Mouse (Mus musculus) adrenal gland, adult 2 months (tissue): ENCODE data around the gene Btn2a2. TPM values are rescaled to one million over a fixed set of nuclear protein-coding genes. Genes with fewer than 3 reads are reported as not detected.

Experiments used
- microRNA-seq, 2 experiments: library from miRNA; unstranded; fragments of <30 nt; microRNA quantifications; one replicate each; pipeline ENCODE4 v1.2.0; 2021
- polyA plus RNA-seq: library from polyadenylated mRNA; depleted of rRNA; stranded (reverse); fragments of >200 nt; gene quantifications from 2 replicates; pipeline ENCODE4 v1.2.3, GENCODE M21; 2012; rRNA removed
- total RNA-seq, 2 experiments: library from RNA; stranded (reverse); gene quantifications; 2 replicates each; pipeline ENCODE4 v1.2.3; 2021

Btn2a2 gene
- total and polyA plus RNA-seq, 3 experiments = not detected

Small RNA genes lying within 50 kb of the gene (microRNA-seq; reads per million reads assigned to microRNA genes)
- 0 reads per million in 2 experiments for gene Gm44297
- 0 to 1.7 reads per million in 2 experiments for gene n-TStga1

Other genes with a start within 250 kb of the Btn2a2 start
- not detected for gene Vmn1r223, start 241.7 kb downstream of the Btn2a2 start, total RNA-seq
- not detected in 2 replicates for gene Vmn1r223, start 241.7 kb downstream of the Btn2a2 start, polyA plus RNA-seq
- gene Zfp322a, start 119.6 kb downstream of the Btn2a2 start, total RNA-seq = 10 to 100 TPM; 16.3 to 20.7 TPM
- 0.40 and 0.53 TPM in 2 replicates for gene Zfp322a, start 119.6 kb downstream of the Btn2a2 start, polyA plus RNA-seq
- 1 to 10 TPM; 7.0 to 8.5 TPM for gene Abt1, start 65.0 kb downstream of the Btn2a2 start, total RNA-seq
- gene Abt1, start 65.0 kb downstream of the Btn2a2 start, polyA plus RNA-seq = 1.1 TPM in 2 replicates
- not detected for gene Btn1a1, start 23.0 kb downstream of the Btn2a2 start, total RNA-seq
- gene Btn1a1, start 23.0 kb downstream of the Btn2a2 start, polyA plus RNA-seq = not detected in 2 replicates
- 100 to 1,000 TPM; 338 to 400 TPM for gene Hist1h4h, start 42.2 kb upstream of the Btn2a2 start, total RNA-seq
- 20.2 and 33.8 TPM in 2 replicates for gene Hist1h4h, start 42.2 kb upstream of the Btn2a2 start, polyA plus RNA-seq
- 10 to 100 TPM; 17.9 to 20.0 TPM for gene Hist1h2af, start 45.0 kb upstream of the Btn2a2 start, total RNA-seq
- 24.9 and 66.0 TPM in 2 replicates for gene Hist1h2af, start 45.0 kb upstream of the Btn2a2 start, polyA plus RNA-seq
- 1 to 10 TPM; 2.2 to 7.1 TPM for gene Hist1h3g, start 46.6 kb upstream of the Btn2a2 start, total RNA-seq
- gene Hist1h3g, start 46.6 kb upstream of the Btn2a2 start, polyA plus RNA-seq = 3.2 and 3.5 TPM in 2 replicates
- 1 to 10 TPM; 3.0 to 3.2 TPM for gene Hist1h2bh, start 54.5 kb upstream of the Btn2a2 start, total RNA-seq
- 1.2 and 1.5 TPM in 2 replicates for gene Hist1h2bh, start 54.5 kb upstream of the Btn2a2 start, polyA plus RNA-seq
- 10 to 100 TPM; 16.8 to 18.0 TPM for gene Hist1h3f, start 55.2 kb upstream of the Btn2a2 start, total RNA-seq
- gene Hist1h3f, start 55.2 kb upstream of the Btn2a2 start, polyA plus RNA-seq = 3.0 and 3.1 TPM in 2 replicates
- 10 to 100 TPM; 37.2 to 51.6 TPM for gene Hist1h4f, start 62.8 kb upstream of the Btn2a2 start, total RNA-seq
- 0.40 and 2.2 TPM in 2 replicates for gene Hist1h4f, start 62.8 kb upstream of the Btn2a2 start, polyA plus RNA-seq
- gene Hist1h1d, start 64.4 kb upstream of the Btn2a2 start, total RNA-seq = 1 to 10 TPM; 2.4 to 3.4 TPM
- gene Hist1h1d, start 64.4 kb upstream of the Btn2a2 start, polyA plus RNA-seq = not detected in 2 replicates
- 10 to 100 TPM; 41.4 to 51.2 TPM for gene Hist1h3e, start 73.5 kb upstream of the Btn2a2 start, total RNA-seq
- 12.8 and 14.0 TPM in 2 replicates for gene Hist1h3e, start 73.5 kb upstream of the Btn2a2 start, polyA plus RNA-seq
- gene Hist1h2ae, start 82.4 kb upstream of the Btn2a2 start, total RNA-seq = 1 to 10 TPM; 2.7 to 4.9 TPM
- gene Hist1h2ae, start 82.4 kb upstream of the Btn2a2 start, polyA plus RNA-seq = 0.90 and 3.7 TPM in 2 replicates
- gene Hist1h2bg, start 82.5 kb upstream of the Btn2a2 start, total RNA-seq = 10 to 100 TPM; 41.1 to 60.2 TPM
- gene Hist1h2bg, start 82.5 kb upstream of the Btn2a2 start, polyA plus RNA-seq = 25.3 and 27.0 TPM in 2 replicates
- gene Hist1h2bf, start 85.3 kb upstream of the Btn2a2 start, total RNA-seq = 10 to 100 TPM; 17.9 to 21.6 TPM
- gene Hist1h2bf, start 85.3 kb upstream of the Btn2a2 start, polyA plus RNA-seq = 0.80 and 5.5 TPM in 2 replicates
- 1 to 10 TPM; 2.9 to 6.4 TPM for gene Hist1h2ad, start 85.5 kb upstream of the Btn2a2 start, total RNA-seq
- 2.5 and 3.2 TPM in 2 replicates for gene Hist1h2ad, start 85.5 kb upstream of the Btn2a2 start, polyA plus RNA-seq
- gene Hist1h3d, start 86.9 kb upstream of the Btn2a2 start, total RNA-seq = 1 to 10 TPM; 3.7 to 6.5 TPM
- gene Hist1h3d, start 86.9 kb upstream of the Btn2a2 start, polyA plus RNA-seq = 3.7 TPM in 2 replicates
- 100 to 1,000 TPM; 118 to 129 TPM for gene Hist1h4d, start 92.7 kb upstream of the Btn2a2 start, total RNA-seq
- gene Hist1h4d, start 92.7 kb upstream of the Btn2a2 start, polyA plus RNA-seq = 2.6 and 2.7 TPM in 2 replicates
- gene Hist1h2be, start 132.3 kb upstream of the Btn2a2 start, total RNA-seq = 10 to 100 TPM; 11.3 to 14.8 TPM
- 1.7 and 2.0 TPM in 2 replicates for gene Hist1h2be, start 132.3 kb upstream of the Btn2a2 start, polyA plus RNA-seq
- 10 to 100 TPM; 44.2 to 71.4 TPM for gene Hist1h1e, start 133.7 kb upstream of the Btn2a2 start, total RNA-seq
- gene Hist1h1e, start 133.7 kb upstream of the Btn2a2 start, polyA plus RNA-seq = 1.0 and 1.2 TPM in 2 replicates
- gene Hist1h2ac, start 195.1 kb upstream of the Btn2a2 start, total RNA-seq = 1 to 10 TPM; 2.0 to 2.5 TPM
- 0.34 and 0.87 TPM in 2 replicates for gene Hist1h2ac, start 195.1 kb upstream of the Btn2a2 start, polyA plus RNA-seq
- gene Hist1h2bc, start 195.3 kb upstream of the Btn2a2 start, total RNA-seq = 100 to 1,000 TPM; 143 to 210 TPM
- gene Hist1h2bc, start 195.3 kb upstream of the Btn2a2 start, polyA plus RNA-seq = 308 and 343 TPM in 2 replicates
- gene Hist1h1t, start 207.0 kb upstream of the Btn2a2 start, total RNA-seq = not detected
- not detected in 2 replicates for gene Hist1h1t, start 207.0 kb upstream of the Btn2a2 start, polyA plus RNA-seq
- 10 to 100 TPM; 70.2 to 84.7 TPM for gene Hist1h4c, start 209.6 kb upstream of the Btn2a2 start, total RNA-seq
- gene Hist1h4c, start 209.6 kb upstream of the Btn2a2 start, polyA plus RNA-seq = 1.7 and 2.8 TPM in 2 replicates
- gene Hfe, start 222.0 kb upstream of the Btn2a2 start, total RNA-seq = 10 to 100 TPM; 22.3 to 33.0 TPM
- gene Hfe, start 222.0 kb upstream of the Btn2a2 start, polyA plus RNA-seq = 27.9 and 30.3 TPM in 2 replicates
- 100 to 1,000 TPM; 168 to 270 TPM for gene Hist1h1c, start 250.0 kb upstream of the Btn2a2 start, total RNA-seq
- gene Hist1h1c, start 250.0 kb upstream of the Btn2a2 start, polyA plus RNA-seq = 32.9 and 41.2 TPM in 2 replicates